Mouse (Mus musculus) monocyte, adult 5-6 weeks (primary cell): ENCODE measurements around the gene Psmb3. TPM values are rescaled to one million over a fixed set of nuclear protein-coding genes. Genes with fewer than 3 reads are reported as not detected.

Experiments
- ATAC-seq: fragments of 153-309, 156-312 bp; replicated peaks from 2 replicates; pipeline ENCODE4 v1.8.0; 2017; ENCODE audit warnings: mild to moderate bottlenecking; ENCODE audit not compliant: low TSS enrichment, insufficient number of reproducible peaks, severe bottlenecking, poor library complexity, low FRiP score
- total RNA-seq: library from RNA; stranded (forward); fragments of 200-1000, 200-491, 200-594 nt; gene quantifications from 3 replicates; pipeline ENCODE4 v1.2.3, GENCODE M21; 2017

Psmb3 gene
- total RNA-seq, 1 experiment from 2014 or later: 137 TPM

GRCm38 (mm10) chr11:97665431-97665830 is 37.8 kb upstream of the Psmb3 start:
- ATAC-seq: no peak

- no peak for ATAC-seq
Measured at GRCm38 (mm10) chr11:97666221-97666620, 37.0 kb upstream of the Psmb3 start.

- no peak for ATAC-seq
Measured at GRCm38 (mm10) chr11:97666794-97667193, 36.4 kb upstream of the Psmb3 start.

DNA sequence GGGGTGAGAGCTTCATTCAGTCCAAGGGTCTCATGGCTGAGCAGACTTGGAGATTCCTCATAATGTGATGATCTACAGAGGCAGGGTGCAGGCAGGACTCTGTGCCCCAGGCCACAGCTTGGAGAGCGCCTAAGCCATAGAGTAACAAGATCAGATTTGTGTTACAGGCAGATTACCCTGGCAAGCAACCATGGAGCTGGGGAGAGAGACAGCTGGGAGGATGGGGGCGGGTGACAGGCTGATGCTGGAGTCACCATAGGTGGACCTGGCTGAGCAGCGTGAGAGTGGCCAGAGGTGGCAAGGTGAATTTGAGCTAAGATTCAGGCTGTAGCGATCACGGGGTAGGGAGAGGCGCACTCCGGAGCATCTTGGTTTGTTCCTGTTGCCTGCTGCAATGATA is 35.0 kb upstream of the Psmb3 start:
- no peak for ATAC-seq

GRCm38 (mm10) chr11:97669268-97669667 is 33.9 kb upstream of the Psmb3 start:
- ATAC-seq: no peak

DNA sequence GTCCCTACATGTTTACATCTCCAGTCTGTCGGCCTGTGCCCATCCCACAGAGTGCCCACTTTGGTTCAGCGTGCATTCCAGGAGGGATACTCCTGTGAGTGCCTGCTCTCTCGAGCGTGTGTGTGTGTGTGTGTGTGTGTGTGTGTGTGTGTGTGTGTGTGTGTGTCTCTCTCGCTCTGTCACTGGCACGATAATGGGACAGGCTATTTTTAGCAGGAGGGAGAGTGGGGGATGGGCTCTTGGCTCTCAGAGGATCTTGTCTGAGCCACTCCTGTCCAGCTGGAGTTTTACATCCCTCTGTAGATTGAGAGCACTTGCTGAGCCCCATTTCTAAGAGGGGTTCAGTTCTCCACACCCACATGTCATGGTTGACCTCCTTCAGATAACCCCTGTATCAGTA is 33.4 kb upstream of the Psmb3 start:
- no peak for ATAC-seq

DNA sequence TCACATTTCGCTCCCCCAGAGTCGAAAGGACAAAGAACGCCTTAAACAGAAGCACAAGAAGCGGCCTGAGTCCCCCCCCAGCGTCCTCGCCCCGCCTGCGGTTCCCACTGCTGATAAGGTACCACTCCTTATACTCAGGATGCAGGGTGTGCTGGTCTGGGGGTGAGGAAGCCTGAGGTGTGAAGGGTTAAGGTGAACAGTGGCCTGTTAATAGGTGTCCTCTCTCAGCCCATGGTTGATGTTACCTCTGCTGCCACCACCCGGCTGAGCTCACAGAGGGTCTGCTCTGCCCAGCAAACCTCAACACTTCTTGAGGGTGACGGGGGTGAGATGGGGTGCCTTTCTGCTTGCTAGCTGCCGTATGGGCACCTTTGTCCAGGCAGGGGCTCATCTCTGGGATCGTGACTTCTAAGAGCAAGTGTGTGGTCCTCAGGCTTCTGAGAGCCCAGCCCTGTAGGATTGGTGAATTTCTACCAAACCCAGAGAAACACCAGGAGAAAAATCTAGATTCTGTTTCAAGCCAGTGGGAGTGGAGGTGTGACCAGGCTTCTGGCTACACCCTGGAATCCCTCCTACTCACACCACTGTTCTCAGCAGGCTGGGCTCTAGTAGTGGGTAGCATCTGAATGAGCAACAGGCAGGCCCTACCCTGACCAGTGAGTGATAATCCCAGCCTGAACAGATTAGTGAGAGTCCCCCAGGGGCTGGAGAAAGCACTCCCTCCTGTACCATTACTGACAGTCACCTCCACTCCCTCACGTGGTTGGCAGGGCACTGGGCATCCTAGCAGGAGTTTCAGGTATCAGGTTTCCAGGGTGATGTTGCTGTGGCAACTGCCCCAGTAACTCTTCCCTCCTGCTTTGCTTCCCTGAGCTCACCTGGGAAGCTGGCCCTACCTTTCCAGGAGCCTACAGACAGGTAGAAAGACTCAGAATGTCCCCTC is 32.7 kb upstream of the Psmb3 start:
- no peak for ATAC-seq

DNA sequence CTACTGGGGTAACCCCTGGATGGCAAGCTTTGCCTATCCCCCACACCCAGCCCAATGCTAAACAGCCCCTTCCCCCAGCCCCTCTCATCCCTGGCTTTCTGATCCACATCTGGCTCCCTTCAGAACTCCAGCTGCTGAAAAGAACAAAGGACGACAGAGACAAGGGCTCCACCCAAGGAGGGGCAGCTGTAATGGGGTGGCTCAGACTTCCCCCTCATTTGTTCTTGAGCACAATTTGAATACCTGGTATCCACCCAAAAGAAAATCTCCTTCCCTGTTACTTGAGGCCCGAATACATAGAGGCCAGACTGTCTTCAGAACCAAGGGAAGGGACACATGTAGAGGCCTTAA is 32.0 kb upstream of the Psmb3 start:
- ATAC-seq: no peak

DNA sequence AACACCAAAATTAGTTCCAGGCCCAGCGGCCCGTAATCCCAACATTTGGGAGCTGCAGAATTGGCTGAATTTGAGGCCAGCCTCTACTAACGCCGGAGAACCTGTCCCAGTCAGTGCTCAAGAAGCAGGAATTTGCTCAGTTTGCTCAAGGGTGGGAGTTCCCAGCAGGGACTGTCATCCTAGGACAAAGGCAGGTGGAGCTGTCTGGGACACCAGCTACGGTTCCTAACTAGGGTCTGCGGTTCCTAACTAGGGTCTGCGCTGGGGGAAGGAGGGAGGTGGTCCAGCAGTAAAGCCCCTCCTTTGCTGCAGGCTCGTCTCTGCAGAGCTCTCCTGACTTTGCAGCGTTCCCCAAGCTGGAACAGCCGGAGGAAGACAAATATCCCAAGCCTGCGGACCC is 30.1 kb upstream of the Psmb3 start:
- no peak for ATAC-seq

GRCm38 (mm10) chr11:97676050-97676754 is 27.0 kb upstream of the Psmb3 start:
- no peak for ATAC-seq

GRCm38 (mm10) chr11:97677381-97677780 is 25.8 kb upstream of the Psmb3 start:
- no peak for ATAC-seq

- ATAC-seq: no peak
Measured at GRCm38 (mm10) chr11:97677842-97678241, 25.4 kb upstream of the Psmb3 start.

- no peak for ATAC-seq
Measured at GRCm38 (mm10) chr11:97678301-97678700, 24.9 kb upstream of the Psmb3 start.

GRCm38 (mm10) chr11:97680430-97680829 is 22.8 kb upstream of the Psmb3 start:
- no peak for ATAC-seq

- no peak for ATAC-seq
Measured at GRCm38 (mm10) chr11:97682504-97683055, 20.6 kb upstream of the Psmb3 start.

GRCm38 (mm10) chr11:97684063-97684680 is 19.0 kb upstream of the Psmb3 start:
- peak; percentile 59 for ATAC-seq

DNA sequence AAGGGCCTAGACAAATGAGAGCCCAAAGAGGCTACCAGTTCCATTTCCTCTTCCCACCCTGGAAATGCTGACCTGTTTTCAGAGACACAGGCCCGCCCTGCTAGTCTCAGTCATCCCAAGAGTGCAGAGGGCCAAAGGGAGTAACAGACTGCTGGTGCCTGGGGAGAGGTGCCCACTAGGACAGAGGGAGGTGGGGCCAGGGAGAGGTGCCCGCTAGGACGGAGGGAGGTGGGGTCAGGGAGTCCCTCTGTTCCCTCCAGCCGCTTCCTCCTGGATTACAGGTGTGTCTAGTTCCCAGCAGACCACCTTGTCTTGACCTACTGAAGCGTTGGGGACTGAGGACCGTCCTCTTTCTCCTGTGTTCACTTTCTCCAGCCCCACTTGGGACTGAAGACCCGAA is 18.4 kb upstream of the Psmb3 start:
- ATAC-seq: no peak

- ATAC-seq: peak; percentile 63
Measured at GRCm38 (mm10) chr11:97685613-97686321, 17.4 kb upstream of the Psmb3 start, which contains the start of gene Cisd3. Gene Cisd3, plus strand, starts transcription at chr11:97685826.
